Mouse (Mus musculus): Measurements from ENCODE around the gene Pbx3.

DNA sequence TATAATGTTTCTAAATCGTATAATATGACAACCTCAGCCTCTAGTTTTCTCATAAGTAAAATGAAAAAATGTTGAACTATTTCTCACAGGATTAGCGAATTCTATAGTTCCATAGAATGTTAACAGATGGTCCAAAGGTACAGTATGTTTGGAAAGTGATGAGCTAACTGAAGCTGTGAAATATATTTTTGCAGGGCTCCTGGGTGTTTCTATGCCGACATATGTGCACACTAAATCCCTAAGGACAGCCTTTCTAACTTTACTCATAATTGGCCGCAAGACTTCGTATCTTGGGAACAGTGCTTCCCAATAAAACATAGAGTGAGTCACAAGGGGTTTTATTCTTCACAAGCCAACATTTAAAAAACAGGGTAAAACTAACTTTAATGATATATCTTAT is 157.4 kb downstream of the Pbx3 start:
- no peak for TF ChIP-seq CTCF (IDR thresholded peaks at IDR 0.05; ENCODE audit: low read depth)
- no peak for TF ChIP-seq EP300 (IDR thresholded peaks at IDR 0.05; ENCODE audit: low read depth)
